Mouse (Mus musculus) right cerebral cortex, postnatal 25 days (tissue): ENCODE results near the gene Aqp9.

ENCODE experiments used
- DNase-seq: peaks from one replicate; pipeline ENCODE4 v3.0.0; 2022

Gene Aqp9

DNA sequence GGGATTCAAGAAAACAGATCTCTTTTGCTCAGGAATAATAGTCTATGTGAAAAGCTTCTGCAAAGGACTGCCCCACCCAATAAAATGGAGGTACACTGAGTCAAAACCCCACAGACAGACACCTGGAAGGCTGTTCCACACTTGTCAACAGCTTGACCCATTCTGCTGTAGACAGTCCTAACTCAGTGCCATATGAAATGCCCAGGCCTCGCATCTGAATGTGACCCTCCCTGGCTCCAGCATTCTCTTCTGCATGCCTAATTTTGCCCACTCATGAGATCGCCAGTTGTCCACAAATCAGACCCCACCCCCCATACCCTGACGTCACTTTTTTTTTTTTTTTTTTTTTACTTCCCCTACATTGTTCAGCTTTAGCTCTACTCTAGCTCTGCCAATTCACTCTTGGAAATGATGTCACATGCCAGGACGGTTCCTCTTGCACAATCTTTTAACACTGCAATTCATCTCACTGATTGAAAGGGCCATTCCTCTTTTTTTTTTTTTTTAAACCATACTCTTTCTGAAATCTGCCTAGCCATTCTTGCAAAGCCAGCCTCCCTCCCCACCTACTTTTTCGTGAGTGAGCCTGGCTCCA, 1.5 kb downstream of the Aqp9 start:
- no peak for DNase-seq

- no peak for DNase-seq
These were observed 2.3 kb downstream of the Aqp9 start for GRCm38 (mm10) chr9:71166019-71166705.

GRCm38 (mm10) chr9:71165510-71165909, 3.0 kb downstream of the Aqp9 start:
- DNase-seq, result no peak

- no peak for DNase-seq
These were observed 3.4 kb downstream of the Aqp9 start for GRCm38 (mm10) chr9:71165061-71165460.

- DNase-seq, result no peak
These were observed 4.1 kb downstream of the Aqp9 start for GRCm38 (mm10) chr9:71164353-71164752.

DNA sequence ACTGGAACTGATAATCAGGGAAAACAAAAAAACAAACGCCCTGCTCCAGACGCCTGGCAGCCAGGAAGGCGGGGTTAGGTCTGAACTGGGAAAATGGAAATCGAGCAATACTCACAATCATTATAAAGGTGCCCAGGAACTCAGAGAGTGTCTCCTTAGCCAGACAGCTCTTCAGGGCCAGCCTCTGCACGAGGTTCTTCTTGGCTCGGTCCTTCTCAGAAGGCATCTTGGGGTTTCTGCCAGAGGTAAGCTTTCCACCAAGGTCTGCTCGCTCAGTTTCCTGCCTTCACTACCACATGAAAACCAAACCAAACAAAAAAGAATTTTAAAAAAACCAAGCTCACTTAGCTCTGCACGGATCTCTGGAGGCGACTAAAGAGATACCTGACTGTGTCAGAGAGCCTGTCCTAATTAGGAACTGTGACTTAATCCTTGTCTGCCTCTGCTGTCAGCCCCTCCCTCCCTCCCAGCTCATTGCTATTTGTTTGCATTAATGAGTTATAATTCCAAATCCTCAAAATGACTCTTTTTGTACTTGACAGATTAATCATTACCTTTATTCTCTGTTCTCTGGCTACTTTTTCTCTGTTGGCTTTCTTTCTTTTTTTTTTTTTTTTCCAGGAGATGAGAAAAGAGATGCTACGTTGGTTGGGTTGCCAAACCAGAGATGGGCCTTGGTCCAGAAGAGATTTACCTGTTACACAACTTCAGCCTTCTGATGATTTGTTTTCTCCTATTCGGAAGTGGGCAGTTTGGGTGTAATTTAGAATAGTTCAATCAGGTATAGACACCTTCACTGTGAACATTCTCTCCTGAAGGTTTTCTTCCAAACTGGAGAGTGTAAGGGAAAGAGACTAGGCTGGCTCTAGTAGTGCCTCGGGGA, 5.4 kb downstream of the Aqp9 start:
- DNase-seq, result no peak

- DNase-seq, result no peak
These were observed 6.2 kb downstream of the Aqp9 start for GRCm38 (mm10) chr9:71162131-71162857.

DNA sequence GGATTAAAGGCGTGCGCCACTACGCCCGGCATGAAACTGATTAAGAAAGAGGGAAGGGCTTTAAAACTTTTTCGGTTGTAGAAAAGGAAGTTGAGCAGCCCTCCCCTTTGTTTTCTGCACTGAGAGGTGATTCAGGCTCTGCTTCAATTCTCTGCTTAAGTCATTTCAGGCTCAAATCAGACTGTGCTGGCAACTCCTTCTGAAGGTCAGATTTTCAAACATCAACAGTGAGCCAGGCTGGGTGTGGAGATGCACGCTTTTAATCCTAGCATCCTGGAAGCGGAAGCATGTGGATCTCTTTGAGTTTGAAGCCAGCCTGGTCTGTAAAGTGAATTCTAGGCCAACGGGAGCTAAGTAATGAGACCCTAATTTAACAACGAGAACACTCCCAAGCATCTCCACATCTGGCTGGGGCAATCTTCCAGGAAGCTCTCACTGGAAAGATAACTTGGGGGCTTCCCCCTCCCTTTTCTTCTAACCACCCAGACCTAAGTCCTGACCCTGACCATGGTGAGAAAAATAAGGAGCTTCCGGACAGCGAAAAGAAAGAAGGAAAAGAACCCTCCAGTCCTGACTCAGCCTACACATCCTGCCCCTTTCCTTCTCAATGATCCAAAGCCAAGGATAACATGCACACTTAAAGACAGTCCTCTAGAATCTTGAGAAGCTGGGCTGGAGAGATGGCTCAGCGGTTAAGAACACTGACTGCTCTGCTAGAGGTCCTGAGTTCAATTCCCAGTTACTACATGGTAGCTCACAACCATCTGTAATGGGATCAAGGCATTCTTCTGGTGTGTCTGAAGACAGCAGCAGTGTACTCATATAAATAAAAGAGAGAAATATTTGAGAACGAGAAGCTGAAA, 7.4 kb downstream of the Aqp9 start:
- no peak for DNase-seq

DNA sequence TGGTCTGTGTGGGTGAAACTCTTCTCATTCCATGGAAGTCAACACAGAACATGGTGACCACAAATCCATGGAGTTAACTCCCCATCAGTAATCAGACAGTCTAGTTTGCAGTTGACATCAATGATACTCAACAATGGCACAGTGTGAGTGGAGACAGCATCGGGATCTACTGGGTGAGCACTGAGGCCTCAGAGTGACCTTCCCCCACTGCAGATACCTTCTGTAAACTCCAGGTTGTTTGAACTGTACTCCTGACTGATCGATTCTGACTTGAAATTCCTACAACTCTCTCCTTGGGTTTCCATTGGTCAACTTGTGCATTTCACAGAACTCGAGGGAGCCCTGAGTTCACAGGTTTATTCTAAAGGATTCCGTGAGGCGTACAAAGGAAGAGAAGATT, 8.8 kb downstream of the Aqp9 start:
- no peak for DNase-seq

GRCm38 (mm10) chr9:71159060-71159626, 9.3 kb downstream of the Aqp9 start:
- DNase-seq, result no peak

GRCm38 (mm10) chr9:71157921-71158646, 10.4 kb downstream of the Aqp9 start:
- DNase-seq, result no peak

DNA sequence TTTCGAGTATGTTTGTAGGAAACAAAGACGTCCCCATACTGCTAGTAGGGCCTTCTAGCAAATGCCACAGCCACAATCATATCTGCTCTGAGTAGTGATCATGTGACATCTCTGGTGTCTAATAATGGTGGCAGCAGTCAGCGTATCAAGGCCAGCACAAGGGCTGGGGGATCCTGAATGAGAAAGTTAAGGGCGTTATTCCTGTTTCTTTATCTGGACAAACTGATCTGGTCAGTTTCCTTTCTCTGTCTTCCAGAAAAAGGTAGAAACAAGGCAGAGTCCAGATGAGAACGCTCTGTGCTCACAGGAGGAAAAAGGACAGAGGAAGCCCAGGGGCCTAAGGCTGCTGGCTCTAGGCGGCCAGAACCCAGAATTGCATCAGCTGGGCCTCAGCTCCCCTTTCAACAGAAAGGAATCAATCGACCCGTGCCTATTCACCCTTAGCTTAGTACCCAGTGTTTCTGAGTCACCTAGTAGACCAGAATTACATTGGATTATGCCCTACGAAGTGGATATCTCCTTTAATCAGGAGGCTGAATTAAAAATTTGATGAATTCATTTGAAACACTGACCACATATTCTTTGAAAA, 11.9 kb downstream of the Aqp9 start:
- DNase-seq, result no peak

DNA sequence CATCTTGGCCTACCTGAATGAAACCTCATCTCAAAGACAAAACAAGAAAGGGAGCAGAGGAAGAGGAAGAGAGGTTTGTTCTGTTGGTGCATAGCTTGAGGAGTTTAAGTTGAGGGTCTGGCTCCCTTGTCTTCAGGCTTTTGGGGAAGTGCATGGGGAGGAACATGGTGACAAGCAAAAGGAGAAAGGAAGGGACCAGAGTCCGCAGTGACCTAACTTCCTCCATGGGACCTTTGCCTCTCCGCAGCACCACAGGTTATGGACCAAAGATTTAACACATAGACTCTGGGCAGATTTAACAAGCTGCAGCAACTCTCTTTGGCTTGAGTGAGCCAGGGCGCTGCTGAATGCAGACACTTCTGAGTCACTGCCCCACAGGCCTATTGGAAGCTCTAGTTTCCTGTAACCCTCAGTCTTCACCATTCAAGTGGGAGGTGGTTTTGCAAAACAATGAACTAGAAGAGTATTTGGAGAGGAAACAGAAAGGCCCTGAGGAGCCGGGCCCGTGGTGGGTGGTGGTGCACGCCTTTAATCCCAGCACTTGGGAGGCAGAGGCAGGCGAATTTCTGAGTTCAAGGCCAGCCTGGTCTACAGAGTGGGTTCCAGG, 13.0 kb downstream of the Aqp9 start:
- no peak for DNase-seq

- DNase-seq, result no peak
These were observed 17.1 kb downstream of the Aqp9 start for GRCm38 (mm10) chr9:71151386-71151785.

DNA sequence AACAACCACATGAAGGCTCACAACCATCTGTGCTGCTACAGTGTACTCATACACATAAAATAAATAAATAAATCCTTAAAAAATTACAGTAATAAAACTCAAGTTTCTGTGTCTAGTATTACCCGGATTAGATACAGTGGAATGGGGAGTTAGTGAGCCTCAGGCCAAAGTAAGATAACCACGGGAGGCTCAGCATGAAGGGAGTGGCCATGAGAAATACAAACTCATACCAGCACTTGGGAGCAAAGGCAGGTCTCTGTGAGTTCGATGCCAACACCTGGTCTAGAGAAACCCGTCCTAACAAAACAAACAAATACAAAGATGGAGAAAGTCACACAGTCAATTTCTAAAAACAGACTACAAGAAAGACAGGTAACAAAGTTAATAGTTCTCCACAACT, 18.3 kb downstream of the Aqp9 start:
- DNase-seq, result no peak

- no peak for DNase-seq
These were observed 19.6 kb downstream of the Aqp9 start for GRCm38 (mm10) chr9:71148890-71149289.

DNA sequence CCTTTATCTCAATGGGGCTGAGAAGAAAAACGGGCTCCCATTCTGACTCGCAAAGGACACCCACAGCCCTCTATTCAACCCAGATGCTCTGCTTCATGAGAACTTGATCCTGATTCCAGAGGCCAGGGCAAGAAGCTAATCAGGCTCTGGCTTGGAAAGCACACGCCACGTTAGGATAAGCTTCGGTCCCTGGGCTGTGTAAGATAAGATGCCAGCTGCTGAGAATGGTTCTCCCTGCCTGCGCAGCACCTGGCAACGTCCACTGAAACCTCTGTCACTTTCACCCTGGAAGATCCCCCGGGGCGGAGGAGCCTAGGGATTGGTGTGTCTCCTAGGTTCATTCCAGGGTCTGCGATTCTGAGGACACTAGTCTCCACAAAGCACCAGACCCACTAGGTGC, 22.3 kb downstream of the Aqp9 start:
- DNase-seq, result no peak

DNA sequence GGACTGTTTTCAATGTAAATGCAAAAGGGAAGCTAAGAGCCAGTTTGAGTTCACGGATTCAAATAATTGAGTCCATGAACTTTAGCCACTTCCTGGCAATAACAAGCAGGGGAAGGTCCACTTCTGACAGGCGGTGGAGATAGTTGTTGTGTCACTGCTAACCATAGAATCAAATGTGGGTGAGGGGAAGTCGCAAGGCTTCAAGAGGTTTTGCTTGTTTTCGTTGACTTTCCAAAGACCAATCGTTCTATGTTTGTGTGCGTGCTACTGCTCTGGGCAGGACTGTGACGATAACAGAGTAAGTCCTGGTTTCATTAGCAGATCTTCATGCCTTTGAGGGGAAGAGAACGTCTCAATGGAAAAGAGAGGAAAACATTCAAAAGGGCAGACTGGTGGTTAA, 28.3 kb downstream of the Aqp9 start:
- DNase-seq, result no peak

DNA sequence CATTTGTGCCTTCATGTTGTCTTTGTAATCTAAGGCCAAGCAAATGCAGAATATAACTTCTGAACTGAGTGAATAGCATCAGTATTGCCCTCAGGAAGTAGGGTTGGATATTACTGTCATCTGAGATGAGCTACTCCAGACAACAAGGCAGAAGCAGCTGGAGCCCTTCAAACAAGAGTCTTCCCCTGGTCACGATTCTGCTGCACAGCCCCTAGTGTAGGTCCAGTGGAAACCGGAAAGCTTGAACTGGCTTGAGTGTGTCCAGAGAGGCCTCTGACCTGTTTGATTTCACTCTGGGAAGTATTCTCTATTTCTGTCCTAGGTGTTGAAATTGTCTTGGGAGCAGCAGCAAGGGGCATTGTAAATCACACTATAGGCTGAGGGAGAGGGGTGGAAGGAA, 29.5 kb downstream of the Aqp9 start:
- no peak for DNase-seq

- no peak for DNase-seq
These were observed 31.1 kb downstream of the Aqp9 start for GRCm38 (mm10) chr9:71137267-71137945.
